Mouse (Mus musculus) cerebellum, postnatal 25 days (tissue): ENCODE results near the gene C77080.
A peak's percentile ranks its signal among the peaks of the same experiment; 100 is the strongest.

Source experiments
- DNase-seq, 2 experiments: peaks; one replicate each; pipeline ENCODE4 v3.0.0; 2021; ENCODE audit warnings: mixed read lengths in 2 of 2

The C77080 gene

GRCm38 (mm10) chr4:129209504-129209903, 51.7 kb downstream of the C77080 start:
- peak; percentile 32 to 37 for DNase-seq

- no peak for DNase-seq
Observed at GRCm38 (mm10) chr4:129206792-129207191, 54.4 kb downstream of the C77080 start.

GRCm38 (mm10) chr4:129204655-129205054, 56.5 kb downstream of the C77080 start:
- no peak for DNase-seq

GRCm38 (mm10) chr4:129197514-129197913, 63.7 kb downstream of the C77080 start:
- no peak for DNase-seq

GRCm38 (mm10) chr4:129194280-129194679, 66.9 kb downstream of the C77080 start:
- DNase-seq = no peak

- no peak for DNase-seq
Observed at GRCm38 (mm10) chr4:129191691-129192090, 69.5 kb downstream of the C77080 start.

- peak; percentile 31 to 45 for DNase-seq
Observed at GRCm38 (mm10) chr4:129190538-129190937, 70.7 kb downstream of the C77080 start.

- peak; percentile 94 to 98 for DNase-seq
Observed at GRCm38 (mm10) chr4:129189542-129190519, 71.4 kb downstream of the C77080 start, which contains the start of the genes S100pbp and Yars. Gene S100pbp (minus strand): TSS chr4:129189727. Gene Yars (plus strand): TSS chr4:129189760.

- DNase-seq = peak; percentile 75 to 79
Observed at GRCm38 (mm10) chr4:129188803-129189541, 72.2 kb downstream of the C77080 start.

GRCm38 (mm10) chr4:129188041-129188659, 73.1 kb downstream of the C77080 start:
- no peak for DNase-seq

GRCm38 (mm10) chr4:129179560-129179959, 81.6 kb downstream of the C77080 start:
- no peak for DNase-seq

GRCm38 (mm10) chr4:129172529-129172928, 88.7 kb downstream of the C77080 start:
- DNase-seq = no peak
